Mouse (Mus musculus) neural tube, embryonic 13.5 days (tissue): ENCODE measurements around the gene Sigmar1. TPM values are rescaled to one million over a fixed set of nuclear protein-coding genes. Genes with fewer than 3 reads are reported as not detected.

ENCODE experiments used
- polyA plus RNA-seq: library from polyadenylated mRNA; unstranded; fragments of >200 nt; fragmentation: Nextera tagmentation; extraction: Ambion mirVana; gene quantifications from 2 replicates; pipeline ENCODE4 v1.2.1, GENCODE M21; 2015

The Sigmar1 gene
- polyA plus RNA-seq, 1 experiment from 2014 or later = 75.1 TPM

Other genes starting within 250 kb of the Sigmar1 start
- gene 1110017D15Rik, start 238.8 kb downstream of the Sigmar1 start, polyA plus RNA-seq = 6.8 and 8.7 TPM in 2 replicates
- gene Fam219a, start 186.6 kb downstream of the Sigmar1 start, polyA plus RNA-seq = 14.7 and 18.8 TPM in 2 replicates
- gene Dnaic1, start 186.4 kb downstream of the Sigmar1 start, polyA plus RNA-seq = 0.87 and 1.0 TPM in 2 replicates
- gene Enho, start 115.8 kb downstream of the Sigmar1 start, polyA plus RNA-seq = 79.3 and 81.9 TPM in 2 replicates
- 28.9 and 29.7 TPM in 2 replicates for gene Cntfr, start 59.1 kb downstream of the Sigmar1 start, polyA plus RNA-seq
- 53.6 and 60.2 TPM in 2 replicates for gene Il11ra1, start 56.2 kb downstream of the Sigmar1 start, polyA plus RNA-seq
- 62.6 and 63.4 TPM in 2 replicates for gene Rpp25l, start 42.6 kb downstream of the Sigmar1 start, polyA plus RNA-seq
- 278 and 317 TPM in 2 replicates for gene Dctn3, start 33.0 kb downstream of the Sigmar1 start, polyA plus RNA-seq
- gene Arid3c, start 25.0 kb downstream of the Sigmar1 start, polyA plus RNA-seq = 1.6 and 2.2 TPM in 2 replicates
- gene Galt, start 929 bp downstream of the Sigmar1 start, polyA plus RNA-seq = 35.4 and 38.0 TPM in 2 replicates
- gene Ccl27a, start 18.1 kb upstream of the Sigmar1 start, polyA plus RNA-seq = 204 and 212 TPM in 2 replicates
- not detected in 2 replicates for gene Gm21541, start 147.5 kb upstream of the Sigmar1 start, polyA plus RNA-seq
- 7.0 and 7.8 TPM in 2 replicates for gene Gm20878, start 185.4 kb upstream of the Sigmar1 start, polyA plus RNA-seq
- gene Fam205a4, start 209.9 kb upstream of the Sigmar1 start, polyA plus RNA-seq = 0.45 and 0.51 TPM in 2 replicates